Mouse (Mus musculus): ENCODE results near the gene Fam219b.

DNA sequence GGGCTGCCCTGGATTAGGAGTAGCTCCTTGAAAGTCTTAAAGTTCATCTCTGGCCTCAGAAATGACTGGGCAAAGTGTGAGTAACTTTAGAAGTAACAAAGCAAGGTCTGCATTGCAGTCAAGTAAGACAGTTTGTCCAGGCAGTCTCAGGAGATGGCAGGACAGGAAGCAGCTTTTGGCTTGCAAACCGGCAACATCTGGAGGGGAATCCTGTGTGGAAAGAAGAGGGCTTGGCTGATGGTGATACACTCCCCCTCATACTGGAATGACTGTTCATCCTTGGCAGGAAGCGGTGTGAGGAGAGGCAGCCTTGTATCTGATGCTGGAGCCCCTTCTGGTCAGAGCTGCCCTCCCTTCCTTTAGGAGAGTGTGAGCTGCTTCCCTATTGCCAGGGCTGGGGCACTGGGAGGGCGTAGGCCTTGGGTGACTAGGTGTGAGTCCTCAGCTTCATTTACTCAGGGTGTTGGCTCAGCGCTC is 25.6 kb downstream of the Fam219b start:
- TF ChIP-seq EP300 (IDR thresholded peaks at IDR 0.05; ENCODE audit: low read depth), result 0 out of 2 replicates have a peak, but pooled peaks have one; percentile 17
- no peak for TF ChIP-seq CTCF (IDR thresholded peaks at IDR 0.05; ENCODE audit: low read depth)

Measured in liver, postnatal 0 days (tissue).